Mouse (Mus musculus) layer of hippocampus, postnatal 14 days (tissue): Measurements from ENCODE around the gene 9930111J21Rik2. TPM values are rescaled to one million over a fixed set of nuclear protein-coding genes. Genes with fewer than 3 reads are reported as not detected.
"Not testable (repeated sequence)": the region's sequence is repeated elsewhere in the genome, so short reads cannot be mapped to it uniquely, and the experiment has no call there.

Experiments
- DNase-seq, 2 experiments: peaks; one replicate each; pipeline ENCODE4 v3.0.0; 2021 to 2022; ENCODE audit warnings: low spot score in 2 of 2, mixed read lengths in 1 of 2
- total RNA-seq, 2 experiments: library from RNA; stranded (reverse); gene quantifications; 2 replicates each; pipeline ENCODE4 v1.2.3; 2021

Gene 9930111J21Rik2
- total RNA-seq, 2 experiments from 2014 or later: 0.91 to 1.4 TPM

DNA sequence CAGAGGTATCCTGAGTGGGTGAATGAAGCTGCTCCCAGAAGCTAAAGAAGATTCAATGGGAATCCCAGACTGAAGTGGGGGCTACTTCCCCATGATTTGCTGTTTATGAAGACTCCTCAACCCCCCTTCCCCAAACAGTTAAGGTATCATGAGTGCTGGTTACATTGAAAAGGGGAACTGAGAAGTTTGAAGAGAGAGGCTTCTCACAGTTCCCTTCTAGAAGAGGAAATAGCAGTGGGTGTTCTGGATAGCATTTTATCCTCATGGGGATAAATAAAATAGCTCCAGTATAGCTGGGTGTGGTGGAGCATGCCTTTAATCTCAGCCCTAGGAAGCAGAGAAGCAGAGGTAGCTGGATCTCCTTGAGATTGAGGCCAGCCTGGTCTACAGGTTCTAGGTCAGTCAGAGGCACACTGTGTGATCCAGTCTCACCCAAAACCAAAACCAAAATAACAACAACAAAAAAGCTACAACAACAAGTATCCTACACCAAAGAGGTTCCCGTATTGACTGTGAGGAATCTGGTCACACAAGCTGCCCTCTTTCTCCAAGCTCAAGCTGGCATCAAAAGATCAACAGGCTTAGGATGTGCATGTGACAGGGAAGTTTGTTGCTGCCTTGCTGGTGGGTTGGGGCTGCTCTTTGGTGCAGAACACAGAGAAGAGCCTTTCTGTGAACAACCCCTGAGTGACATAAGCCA, 72.7 kb downstream of the 9930111J21Rik2 start, which contains the start of gene Olfr56:
Gene Olfr56, plus strand, starts transcription at position 650 of the 700 bp plus-strand sequence.
- DNase-seq: not testable (repeated sequence)

DNA sequence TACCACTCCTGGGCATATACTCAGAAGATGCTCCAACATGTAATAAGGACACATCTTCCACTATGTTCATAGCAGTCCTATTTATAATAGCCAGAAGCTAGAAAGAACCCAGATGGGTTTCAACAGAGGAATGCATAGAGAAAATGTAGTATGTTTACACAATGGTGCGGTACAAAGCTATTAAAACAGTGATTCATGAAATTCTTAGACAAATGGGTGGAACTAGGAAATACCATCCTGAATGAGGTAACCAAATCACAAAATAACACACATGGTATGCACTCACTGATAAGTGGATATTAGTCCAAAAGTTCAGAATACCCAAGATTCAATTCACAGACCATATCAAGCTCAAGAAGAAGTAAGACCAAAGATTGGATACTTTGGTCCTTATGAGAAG, 76.4 kb downstream of the 9930111J21Rik2 start:
- DNase-seq: not testable (repeated sequence)

Other genes with a start within 250 kb of the 9930111J21Rik2 start
- gene Trim41, start 233.9 kb downstream of the 9930111J21Rik2 start, total RNA-seq: 10 to 100 TPM; 47.1 to 48.6 TPM
- gene Trim7, start 225.1 kb downstream of the 9930111J21Rik2 start, total RNA-seq: 1 to 10 TPM; 2.4 to 3.3 TPM
- gene Gm12184, start 224.6 kb downstream of the 9930111J21Rik2 start, total RNA-seq: 1 to 10 TPM; 1.4 to 1.9 TPM
- 1 to 10 TPM; 4.2 to 5.2 TPM for gene Irgm1, start 179.6 kb downstream of the 9930111J21Rik2 start, total RNA-seq
- under 1 TPM; 0.39 to 0.41 TPM for gene Gm5431, start 149.0 kb downstream of the 9930111J21Rik2 start, total RNA-seq
- 1 to 10 TPM in 1 of 2 experiments, under 1 TPM in 1; 0.81 to 1.2 TPM for gene Psme2b, start 105.1 kb downstream of the 9930111J21Rik2 start, total RNA-seq
- gene Olfr56, start 72.4 kb downstream of the 9930111J21Rik2 start, total RNA-seq: not detected
- 1 to 10 TPM in 1 of 2 experiments, under 1 TPM in 1; 0.52 to 1.6 TPM for gene 9930111J21Rik1, start 71.8 kb downstream of the 9930111J21Rik2 start, total RNA-seq
- not detected for gene Gm12185, start 59.0 kb downstream of the 9930111J21Rik2 start, total RNA-seq
- gene Tgtp1, start 57.1 kb downstream of the 9930111J21Rik2 start, total RNA-seq: under 1 TPM in 1 of 2 experiments, not detected in 1; 0.30 TPM
- not detected for gene Tgtp2, start 13.0 kb upstream of the 9930111J21Rik2 start, total RNA-seq
- under 1 TPM; 0.31 to 0.65 TPM for gene Ifi47, start 25.3 kb upstream of the 9930111J21Rik2 start, total RNA-seq
- gene Olfr1396, start 63.6 kb upstream of the 9930111J21Rik2 start, total RNA-seq: not detected
- gene Olfr1395, start 91.0 kb upstream of the 9930111J21Rik2 start, total RNA-seq: not detected
- not detected for gene Olfr1394, start 103.1 kb upstream of the 9930111J21Rik2 start, total RNA-seq
- under 1 TPM in 1 of 2 experiments, not detected in 1; 0.07 TPM for gene Btnl9, start 135.9 kb upstream of the 9930111J21Rik2 start, total RNA-seq
- gene Zfp62, start 152.1 kb upstream of the 9930111J21Rik2 start, total RNA-seq: 10 to 100 TPM; 28.2 to 35.5 TPM
- 10 to 100 TPM; 48.7 to 50.9 TPM for gene Mgat1, start 192.9 kb upstream of the 9930111J21Rik2 start, total RNA-seq
- gene Olfr1393, start 227.1 kb upstream of the 9930111J21Rik2 start, total RNA-seq: under 1 TPM; 0.14 to 0.26 TPM
- not detected for gene Olfr1392, start 234.0 kb upstream of the 9930111J21Rik2 start, total RNA-seq